Mouse (Mus musculus): ENCODE measurements around the gene Clec9a.

DNA sequence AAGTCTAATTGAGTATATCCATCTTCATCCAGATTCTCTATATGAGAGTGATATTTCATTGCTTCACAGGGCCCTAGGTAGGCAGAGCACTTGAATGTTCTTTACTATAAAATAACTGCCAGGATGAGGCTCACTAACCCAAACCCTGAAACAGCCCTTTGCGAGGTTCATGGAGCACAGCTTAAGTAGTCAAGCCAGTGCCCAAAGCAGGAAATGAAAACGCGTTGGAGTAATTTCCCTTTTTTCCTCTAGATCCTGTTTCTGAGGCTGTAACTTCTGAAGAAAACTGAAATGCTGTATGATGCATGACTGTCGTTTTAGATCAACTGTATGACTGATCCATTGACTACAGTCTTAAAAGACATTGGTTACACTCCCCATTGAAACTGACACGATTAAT is 64.0 kb downstream of the Clec9a start:
- TF ChIP-seq CTCF (IDR thresholded peaks at IDR 0.05; ENCODE audit: extremely low read depth, insufficient read depth, low read length), result no peak
- no peak for TF ChIP-seq POLR2A (IDR thresholded peaks at IDR 0.05; ENCODE audit: extremely low read depth, insufficient read depth, low read length)

Measured in cortical plate, adult 2 months (tissue).